Mouse (Mus musculus): ENCODE data around the gene Mchr1.

GRCm38 (mm10) chr15:81258296-81258695 lies 23.0 kb downstream of the Mchr1 start:
- no peak for TF ChIP-seq EP300 (IDR thresholded peaks at IDR 0.05)
- no peak for TF ChIP-seq CTCF (IDR thresholded peaks at IDR 0.05)

Data from lung, postnatal 0 days (tissue).